Mouse (Mus musculus) brown adipose tissue, adult 24 weeks (tissue): ENCODE data around the gene Stip1. TPM values are rescaled to one million over a fixed set of nuclear protein-coding genes. Genes with fewer than 3 reads are reported as not detected.

Experiments
- H3K27ac ChIP-seq: fragments of 200-500 bp; replicated peaks from 2 replicates; pipeline ENCODE4 v1.5.1; 2012; ENCODE audit warnings: low read depth, mild to moderate bottlenecking, low read length
- H3K4me1 ChIP-seq: fragments of 200-500 bp; 2 replicates; pipeline ENCODE4 v1.6.1; 2012; ENCODE audit warnings: low read length, mixed read lengths; ENCODE audit not compliant: control insufficient read depth, insufficient read depth, insufficient read length
- H3K4me3 ChIP-seq: fragments of 200-500 bp; 2 replicates; pipeline ENCODE4 v1.5.1; 2012; ENCODE audit warnings: low read depth, mild to moderate bottlenecking, low read length, moderate library complexity; ENCODE audit not compliant: insufficient read depth
- polyA plus RNA-seq: library from polyadenylated mRNA; stranded (reverse); fragments of >200 nt; gene quantifications from 2 replicates; pipeline ENCODE4 v1.2.4, GENCODE M21; 2012; ENCODE audit not compliant: missing spikeins, insufficient read depth, insufficient read length

The Stip1 gene
- polyA plus RNA-seq, 1 experiment = 81.7 TPM

- Histone ChIP-seq H3K4me3 (no peak overlapping the region), H3K4me1 (no peaks in the 10 kb centered on the region), H3K27ac (no peak overlapping the region)
Measured at GRCm38 (mm10) chr19:7068661-7069531, 29.1 kb upstream of the Stip1 start.

GRCm38 (mm10) chr19:7068136-7068535 lies 28.4 kb upstream of the Stip1 start:
- Histone ChIP-seq H3K27ac (no peak overlapping the region), H3K4me1 (no peaks in the 10 kb centered on the region), H3K4me3 (no peak overlapping the region)

GRCm38 (mm10) chr19:7067344-7068050 lies 27.7 kb upstream of the Stip1 start:
- Histone ChIP-seq H3K27ac (no peak overlapping the region), H3K4me1 (no peaks in the 10 kb centered on the region), H3K4me3 (no peak overlapping the region)

- no peaks in the 10 kb centered on the region for H3K4me1 ChIP-seq
- no peak overlapping the region for H3K27ac ChIP-seq
- H3K4me3 ChIP-seq = no peak overlapping the region
Measured at GRCm38 (mm10) chr19:7066828-7067342, 27.1 kb upstream of the Stip1 start.

- Histone ChIP-seq H3K27ac (no peak overlapping the region), H3K4me1 (no peaks in the 10 kb centered on the region), H3K4me3 (no peak overlapping the region)
Measured at GRCm38 (mm10) chr19:7066034-7066827, 26.5 kb upstream of the Stip1 start.

- no peaks in the 10 kb centered on the region for H3K4me1 ChIP-seq
- H3K4me3 ChIP-seq = no peak overlapping the region
- no peak overlapping the region for H3K27ac ChIP-seq
Measured at GRCm38 (mm10) chr19:7064571-7064970, 24.8 kb upstream of the Stip1 start.

- H3K4me3 ChIP-seq = no peak overlapping the region
- H3K4me1 ChIP-seq = no peaks in the 10 kb centered on the region
- no peak overlapping the region for H3K27ac ChIP-seq
Measured at GRCm38 (mm10) chr19:7062916-7063315, 23.1 kb upstream of the Stip1 start.

GRCm38 (mm10) chr19:7062110-7062509 lies 22.3 kb upstream of the Stip1 start:
- no peak overlapping the region for H3K4me3 ChIP-seq
- H3K27ac ChIP-seq = no peak overlapping the region
- no peaks in the 10 kb centered on the region for H3K4me1 ChIP-seq

GRCm38 (mm10) chr19:7058541-7058940 lies 18.8 kb upstream of the Stip1 start:
- H3K4me3 ChIP-seq = no peak overlapping the region

GRCm38 (mm10) chr19:7057722-7058207 lies 18.0 kb upstream of the Stip1 start:
- Histone ChIP-seq H3K27ac (no peak overlapping the region), H3K4me1 (no peaks in the 10 kb centered on the region), H3K4me3 (peak overlapping the region; percentile 72)

More at GRCm38 (mm10) chr19:7058541-7058940, 18.8 kb upstream of the Stip1 start:
- Histone ChIP-seq H3K4me1 (no peaks in the 10 kb centered on the region), H3K27ac (no peak overlapping the region)

GRCm38 (mm10) chr19:7057126-7057721 lies 17.5 kb upstream of the Stip1 start:
- H3K27ac ChIP-seq = no peak overlapping the region

GRCm38 (mm10) chr19:7056248-7057087 lies 16.7 kb upstream of the Stip1 start, which contains the start of gene Macrod1:
Gene Macrod1 (plus strand): TSS chr19:7056810.
- peak within 1 kb of the TSS; percentile 72 for H3K4me3 ChIP-seq
- no peak within 1 kb of the TSS for H3K27ac ChIP-seq
- no peaks in the 10 kb centered on the region for H3K4me1 ChIP-seq

More at GRCm38 (mm10) chr19:7057126-7057721, 17.5 kb upstream of the Stip1 start:
- no peaks in the 10 kb centered on the region for H3K4me1 ChIP-seq
- H3K4me3 ChIP-seq = peak overlapping the region; percentile 72

- no peak overlapping the region for H3K4me3 ChIP-seq
- H3K4me1 ChIP-seq = no peaks in the 10 kb centered on the region
- H3K27ac ChIP-seq = no peak overlapping the region
Measured at GRCm38 (mm10) chr19:7055173-7055572, 15.4 kb upstream of the Stip1 start.

GRCm38 (mm10) chr19:7054772-7055171 lies 15.0 kb upstream of the Stip1 start:
- Histone ChIP-seq H3K27ac (no peak overlapping the region), H3K4me1 (no peaks in the 10 kb centered on the region), H3K4me3 (no peak overlapping the region)
